Mouse (Mus musculus) intestine, embryonic 16.5 days (tissue): ENCODE measurements around the gene Cdk17. TPM values are rescaled to one million over a fixed set of nuclear protein-coding genes. Genes with fewer than 3 reads are reported as not detected.

Source experiments
- ATAC-seq: fragments of 200-750 bp; cut with Nextera tagmentation; 2 replicates; pipeline ENCODE4 v1.8.0; 2017; ENCODE audit warnings: moderate TSS enrichment, moderate library complexity
- H3K27ac ChIP-seq: fragments of 300-500 bp; sonication (generic); 2 replicates; pipeline ENCODE4 v1.5.1; 2014; ENCODE audit warnings: mild to moderate bottlenecking, low read length
- H3K27me3 ChIP-seq: fragments of 300-500 bp; sonication (generic); replicated peaks from 2 replicates; pipeline ENCODE4 v1.6.1; 2014; ENCODE audit warnings: low read length, control low read depth, mixed read lengths; ENCODE audit not compliant: control insufficient read depth, insufficient read depth
- H3K36me3 ChIP-seq: fragments of 300-500 bp; sonication (generic); 2 replicates; pipeline ENCODE4 v1.6.1; 2014; ENCODE audit warnings: low read length, control low read depth; ENCODE audit not compliant: control insufficient read depth, insufficient read depth
- H3K4me1 ChIP-seq: fragments of 300-500 bp; sonication (generic); 2 replicates; pipeline ENCODE4 v1.6.1; 2014; ENCODE audit warnings: low read length, control low read depth, mixed read lengths; ENCODE audit not compliant: control insufficient read depth, insufficient read depth
- H3K4me2 ChIP-seq: fragments of 300-500 bp; sonication (generic); 2 replicates; pipeline ENCODE4 v1.6.1; 2014; ENCODE audit warnings: low read depth, low read length, control low read depth
- H3K4me3 ChIP-seq: fragments of 300-500 bp; sonication (generic); 2 replicates; pipeline ENCODE4 v1.5.1; 2014; ENCODE audit warnings: mild to moderate bottlenecking, low read length
- H3K9ac ChIP-seq: fragments of 300-500 bp; sonication (generic); 2 replicates; pipeline ENCODE4 v1.6.1; 2014; ENCODE audit warnings: low read depth, low read length
- H3K9me3 ChIP-seq: fragments of 300-500 bp; sonication (generic); 2 replicates; pipeline ENCODE4 v1.6.1; 2016; ENCODE audit warnings: low read length, control low read depth; ENCODE audit not compliant: control insufficient read depth
- WGBS: fragments of 180-500 bp; shearing (Covaris S2); extraction: QIAGEN DNeasy Blood & Tissue Kit; methylation state at CpG from one replicate; pipeline ENCODE4 v1.1.7; 2014; 5-methylcytosine and 5-hydroxymethylcytosine counted together
- polyA plus RNA-seq: library from polyadenylated mRNA; unstranded; fragments of >200 nt; fragmentation: Nextera tagmentation; extraction: Ambion mirVana; gene quantifications from 2 replicates; pipeline ENCODE4 v1.2.1, GENCODE M21; 2015

Gene Cdk17
- polyA plus RNA-seq, 1 experiment from 2014 or later: 8.3 TPM

GRCm38 (mm10) chr10:93163711-93164488 lies 3.2 kb downstream of the Cdk17 start:
- 75% methylated on average over 6 of the region's 6 CpGs for WGBS
- Histone ChIP-seq H3K4me1 (peaks cover 7% of the 10 kb centered on the region), H3K4me2 (no peak overlapping the region), H3K9ac (no peak overlapping the region), H3K36me3 (no peaks in the 10 kb centered on the region), H3K27me3 (no peaks in the 10 kb centered on the region), H3K27ac (no peak overlapping the region), H3K4me3 (no peak overlapping the region), H3K9me3 (no peaks in the 10 kb centered on the region)
- ATAC-seq: no peak

- peak overlapping the region; percentile 48 for H3K27ac ChIP-seq
- H3K9me3 ChIP-seq: no peaks in the 10 kb centered on the region
- no peak for ATAC-seq
- no peak overlapping the region for H3K4me3 ChIP-seq
- H3K4me1 ChIP-seq: peaks cover 7% of the 10 kb centered on the region
- H3K9ac ChIP-seq: no peak overlapping the region
- WGBS: 35% methylated on average over 14 of the region's 14 CpGs
- no peaks in the 10 kb centered on the region for H3K27me3 ChIP-seq
- H3K36me3 ChIP-seq: no peaks in the 10 kb centered on the region
- H3K4me2 ChIP-seq: peak overlapping the region; percentile 15; the same call in 1 of the 2 replicates
Measured at GRCm38 (mm10) chr10:93165416-93166381, 5.0 kb downstream of the Cdk17 start.

DNA sequence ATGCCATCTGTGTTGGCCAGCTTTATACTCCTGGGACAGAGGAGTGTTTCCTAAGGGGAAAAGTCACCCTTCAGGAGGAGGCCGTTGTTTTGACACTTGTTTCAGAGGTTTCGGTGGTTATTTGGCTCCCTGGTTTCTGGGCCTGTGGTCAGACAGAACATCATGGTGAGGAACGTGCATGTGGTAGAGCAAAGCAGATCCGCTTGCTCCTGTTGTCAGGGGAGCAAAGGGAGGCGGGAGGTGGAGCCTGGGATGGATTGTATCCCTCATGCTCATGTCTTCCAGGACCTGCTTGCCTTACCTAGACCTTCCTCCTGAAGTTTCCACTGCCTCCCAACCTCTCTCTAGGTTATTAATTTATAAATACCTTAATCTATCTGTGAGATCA lies 5.7 kb downstream of the Cdk17 start:
- 27% methylated on average over 5 of the region's 5 CpGs for WGBS
- Histone ChIP-seq H3K27ac (peak overlapping the region; percentile 48), H3K9ac (no peak overlapping the region), H3K36me3 (no peaks in the 10 kb centered on the region), H3K4me2 (peak overlapping the region; percentile 15; the same call in 1 of the 2 replicates), H3K27me3 (no peaks in the 10 kb centered on the region), H3K9me3 (no peaks in the 10 kb centered on the region), H3K4me1 (peaks cover 7% of the 10 kb centered on the region), H3K4me3 (no peak overlapping the region)
- ATAC-seq: no peak

- Histone ChIP-seq H3K4me3 (no peak overlapping the region), H3K9ac (no peak overlapping the region), H3K27ac (no peak overlapping the region), H3K36me3 (no peaks in the 10 kb centered on the region), H3K27me3 (no peaks in the 10 kb centered on the region), H3K9me3 (no peaks in the 10 kb centered on the region), H3K4me1 (peaks cover 7% of the 10 kb centered on the region), H3K4me2 (no peak overlapping the region)
- WGBS: 72% methylated on average over 6 of the region's 6 CpGs
- no peak for ATAC-seq
Measured at GRCm38 (mm10) chr10:93167311-93167710, 6.6 kb downstream of the Cdk17 start.

GRCm38 (mm10) chr10:93168067-93168466 lies 7.4 kb downstream of the Cdk17 start:
- no peaks in the 10 kb centered on the region for H3K9me3 ChIP-seq
- 47% methylated on average over 4 of the region's 4 CpGs for WGBS
- H3K4me2 ChIP-seq: no peak overlapping the region
- H3K4me3 ChIP-seq: no peak overlapping the region
- H3K27me3 ChIP-seq: no peaks in the 10 kb centered on the region
- no peaks in the 10 kb centered on the region for H3K36me3 ChIP-seq
- peaks cover 7% of the 10 kb centered on the region for H3K4me1 ChIP-seq
- no peak overlapping the region for H3K27ac ChIP-seq
- H3K9ac ChIP-seq: no peak overlapping the region
- ATAC-seq: 0 out of 2 replicates have a peak, but pooled peaks have one; percentile 23

DNA sequence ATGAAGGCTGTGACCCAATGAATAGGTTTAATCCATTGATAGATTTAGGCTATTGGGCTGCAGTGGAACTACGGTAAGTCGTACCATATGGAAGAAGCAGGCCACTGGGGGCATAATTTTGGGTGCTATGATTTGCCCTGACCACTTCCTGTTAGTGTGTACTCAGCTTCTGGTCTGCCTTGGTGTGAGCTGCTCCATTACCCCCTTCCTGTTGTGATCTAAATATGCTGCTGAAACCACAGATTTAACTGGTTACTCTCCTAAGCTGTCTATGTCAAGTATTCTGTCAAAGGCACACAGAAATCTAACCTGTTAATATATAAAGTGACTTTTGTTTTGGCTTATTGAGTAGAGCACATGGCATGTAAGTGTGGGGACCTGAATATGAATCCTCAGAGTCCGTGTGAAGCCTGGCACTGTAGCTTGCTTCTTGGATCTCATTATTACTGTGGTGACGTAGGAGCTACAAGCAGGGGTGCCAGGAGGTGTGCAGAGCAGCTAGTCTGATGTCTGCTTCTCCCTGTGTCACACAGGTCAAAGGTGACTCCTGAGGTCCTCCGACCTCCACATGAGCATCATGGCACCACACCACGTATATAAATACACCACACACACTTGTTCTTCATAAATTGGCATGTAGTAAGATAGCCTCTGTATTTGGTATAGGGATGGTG lies 10.6 kb downstream of the Cdk17 start:
- WGBS: 83% methylated on average over 6 of the region's 6 CpGs
- no peaks in the 10 kb centered on the region for H3K27me3 ChIP-seq

DNA sequence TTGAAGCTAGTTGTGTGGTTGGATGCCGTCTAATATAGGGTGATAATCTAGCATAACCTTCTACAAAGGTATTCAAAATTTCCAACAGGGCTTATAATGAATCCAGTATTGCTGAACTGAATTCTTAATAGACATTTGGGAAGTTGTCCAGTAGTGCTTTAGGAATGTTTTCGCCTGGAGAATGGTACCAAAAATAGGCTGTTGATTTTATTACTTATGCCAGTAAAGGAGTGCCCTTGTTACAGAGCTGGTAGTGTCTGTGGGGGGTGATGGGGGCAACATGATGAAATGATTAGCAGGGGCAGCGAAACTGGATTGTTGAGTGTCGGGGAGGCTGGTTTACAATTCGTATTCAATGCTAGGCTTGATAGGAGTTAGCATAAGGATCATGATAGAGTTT lies 16.8 kb downstream of the Cdk17 start:
- H3K4me2 ChIP-seq: no peak overlapping the region
- H3K27me3 ChIP-seq: no peaks in the 10 kb centered on the region
- H3K27ac ChIP-seq: no peak overlapping the region
- 0 out of 2 replicates have a peak, but pooled peaks cover 5% of the 10 kb centered on the region for H3K4me1 ChIP-seq
- no peak overlapping the region for H3K4me3 ChIP-seq
- 77% methylated on average over 5 of the region's 5 CpGs for WGBS
- no peak overlapping the region for H3K9ac ChIP-seq
- ATAC-seq: no peak
- H3K36me3 ChIP-seq: no peaks in the 10 kb centered on the region
- no peaks in the 10 kb centered on the region for H3K9me3 ChIP-seq

More for the DNA sequence above, 10.6 kb downstream of the Cdk17 start:
- ATAC-seq: no peak; the same call in 1 of the 2 replicates
- Histone ChIP-seq H3K4me1 (peaks cover 8% of the 10 kb centered on the region), H3K4me2 (no peak overlapping the region), H3K27ac (no peak overlapping the region), H3K36me3 (no peaks in the 10 kb centered on the region), H3K9me3 (no peaks in the 10 kb centered on the region), H3K4me3 (no peak overlapping the region), H3K9ac (no peak overlapping the region)

- 0 out of 2 replicates have a peak, but pooled peaks cover 5% of the 10 kb centered on the region for H3K4me1 ChIP-seq
- H3K9me3 ChIP-seq: no peaks in the 10 kb centered on the region
- H3K27ac ChIP-seq: no peak overlapping the region
- no peak overlapping the region for H3K9ac ChIP-seq
- no peaks in the 10 kb centered on the region for H3K36me3 ChIP-seq
- WGBS: 64% methylated on average over 4 of the region's 4 CpGs
- H3K27me3 ChIP-seq: no peaks in the 10 kb centered on the region
- H3K4me2 ChIP-seq: no peak overlapping the region
- no peak overlapping the region for H3K4me3 ChIP-seq
- no peak for ATAC-seq
Measured at GRCm38 (mm10) chr10:93177874-93178273, 17.2 kb downstream of the Cdk17 start.

- Histone ChIP-seq H3K4me1 (0 out of 2 replicates have a peak, but pooled peaks cover 5% of the 10 kb centered on the region), H3K9ac (no peak overlapping the region), H3K9me3 (no peaks in the 10 kb centered on the region), H3K4me2 (no peak overlapping the region), H3K27me3 (no peaks in the 10 kb centered on the region), H3K27ac (no peak overlapping the region), H3K36me3 (no peaks in the 10 kb centered on the region), H3K4me3 (no peak overlapping the region)
- ATAC-seq: no peak
- 97% methylated on average over 5 of the region's 5 CpGs for WGBS
Measured at GRCm38 (mm10) chr10:93178662-93179061, 18.0 kb downstream of the Cdk17 start.
